Mouse (Mus musculus): ENCODE results near the gene Adgrd1. TPM values are rescaled to one million over a fixed set of nuclear protein-coding genes. Genes with fewer than 3 reads are reported as not detected.

Gene Adgrd1
- total and polyA plus RNA-seq, 2 experiments from 2014 or later = 0.22 to 1.0 TPM

GRCm38 (mm10) chr5:129093158-129093557 is 3.4 kb upstream of the Adgrd1 start:
- H3K36me3 ChIP-seq (ENCODE audit: insufficient read depth) = no peaks in the 10 kb centered on the region
- no peak for TF ChIP-seq CTCF (IDR thresholded peaks at IDR 0.05; ENCODE audit: low read depth)
- no peak overlapping the region for H3K4me3 ChIP-seq (ENCODE audit: low read depth, low read length)
- no peak for ATAC-seq
- no peak overlapping the region for H3K9ac ChIP-seq
- no peaks in the 10 kb centered on the region for H3K9me3 ChIP-seq (ENCODE audit: low read length)
- no peak for DNase-seq
- no peaks in the 10 kb centered on the region for H3K4me1 ChIP-seq (ENCODE audit: insufficient read depth)
- no peak overlapping the region for H3K4me2 ChIP-seq (ENCODE audit: low read depth)
- H3K27ac ChIP-seq (ENCODE audit: low read depth, low read length) = no peak overlapping the region
- no peaks in the 10 kb centered on the region for H3K27me3 ChIP-seq (ENCODE audit: insufficient read depth, low read length)
- 78% methylated on average over 4 of the region's 4 CpGs for WGBS

GRCm38 (mm10) chr5:129094236-129094635 is 2.3 kb upstream of the Adgrd1 start:
- Histone ChIP-seq H3K4me2 (ENCODE audit: low read depth) (no peak overlapping the region), H3K9me3 (ENCODE audit: low read length) (no peaks in the 10 kb centered on the region), H3K4me1 (ENCODE audit: insufficient read depth) (no peaks in the 10 kb centered on the region), H3K36me3 (ENCODE audit: insufficient read depth) (no peaks in the 10 kb centered on the region), H3K27me3 (ENCODE audit: insufficient read depth, low read length) (no peaks in the 10 kb centered on the region), H3K9ac (no peak overlapping the region), H3K4me3 (ENCODE audit: low read depth, low read length) (no peak overlapping the region), H3K27ac (ENCODE audit: low read depth, low read length) (no peak overlapping the region)
- ATAC-seq (no peak), DNase-seq (no peak)
- no peak for TF ChIP-seq CTCF (IDR thresholded peaks at IDR 0.05; ENCODE audit: low read depth)
- 75% methylated on average over 5 of the region's 5 CpGs for WGBS

GRCm38 (mm10) chr5:129104043-129104442 is 7.5 kb downstream of the Adgrd1 start:
- no peak for TF ChIP-seq CTCF (IDR thresholded peaks at IDR 0.05; ENCODE audit: low read depth)
- no peak overlapping the region for H3K27ac ChIP-seq (ENCODE audit: low read depth, low read length)
- ATAC-seq = no peak
- no peak for DNase-seq
- H3K27me3 ChIP-seq (ENCODE audit: insufficient read depth, low read length) = no peaks in the 10 kb centered on the region
- no peak overlapping the region for H3K4me3 ChIP-seq (ENCODE audit: low read depth, low read length)
- H3K9ac ChIP-seq = no peak overlapping the region
- H3K4me2 ChIP-seq (ENCODE audit: low read depth) = no peak overlapping the region
- WGBS = 49% methylated on average over 4 of the region's 4 CpGs
- no peaks in the 10 kb centered on the region for H3K9me3 ChIP-seq (ENCODE audit: low read length)
- no peaks in the 10 kb centered on the region for H3K36me3 ChIP-seq (ENCODE audit: insufficient read depth)
- no peaks in the 10 kb centered on the region for H3K4me1 ChIP-seq (ENCODE audit: insufficient read depth)

- H3K27ac ChIP-seq (ENCODE audit: low read depth, low read length) = no peak overlapping the region
- H3K9me3 ChIP-seq (ENCODE audit: low read length) = no peaks in the 10 kb centered on the region
- DNase-seq (no peak), ATAC-seq (no peak)
- no peak for TF ChIP-seq CTCF (IDR thresholded peaks at IDR 0.05; ENCODE audit: low read depth)
- H3K4me3 ChIP-seq (ENCODE audit: low read depth, low read length) = no peak overlapping the region
- no peaks in the 10 kb centered on the region for H3K27me3 ChIP-seq (ENCODE audit: insufficient read depth, low read length)
- no peaks in the 10 kb centered on the region for H3K4me1 ChIP-seq (ENCODE audit: insufficient read depth)
- H3K4me2 ChIP-seq (ENCODE audit: low read depth) = no peak overlapping the region
- H3K9ac ChIP-seq = no peak overlapping the region
- H3K36me3 ChIP-seq (ENCODE audit: insufficient read depth) = no peaks in the 10 kb centered on the region
- 58% methylated on average over 8 of the region's 8 CpGs for WGBS
Observed at GRCm38 (mm10) chr5:129111729-129112128, 15.2 kb downstream of the Adgrd1 start.

- Histone ChIP-seq H3K9me3 (ENCODE audit: low read length) (no peaks in the 10 kb centered on the region), H3K9ac (no peak overlapping the region), H3K27ac (ENCODE audit: low read depth, low read length) (no peak overlapping the region), H3K4me2 (ENCODE audit: low read depth) (no peak overlapping the region), H3K36me3 (ENCODE audit: insufficient read depth) (no peaks in the 10 kb centered on the region), H3K4me1 (ENCODE audit: insufficient read depth) (no peaks in the 10 kb centered on the region), H3K27me3 (ENCODE audit: insufficient read depth, low read length) (no peaks in the 10 kb centered on the region), H3K4me3 (ENCODE audit: low read depth, low read length) (no peak overlapping the region)
- no peak for TF ChIP-seq CTCF (IDR thresholded peaks at IDR 0.05; ENCODE audit: low read depth)
- peak; percentile 66 for DNase-seq
- peak; percentile 64 for ATAC-seq
- WGBS = 55% methylated on average over 13 of the region's 13 CpGs
Observed at GRCm38 (mm10) chr5:129113741-129114476, 17.4 kb downstream of the Adgrd1 start.

GRCm38 (mm10) chr5:129116299-129116698 is 19.7 kb downstream of the Adgrd1 start:
- Histone ChIP-seq H3K4me3 (ENCODE audit: low read depth, low read length) (no peak overlapping the region), H3K36me3 (ENCODE audit: insufficient read depth) (no peaks in the 10 kb centered on the region), H3K4me2 (ENCODE audit: low read depth) (no peak overlapping the region), H3K27me3 (ENCODE audit: insufficient read depth, low read length) (no peaks in the 10 kb centered on the region), H3K27ac (ENCODE audit: low read depth, low read length) (no peak overlapping the region), H3K4me1 (ENCODE audit: insufficient read depth) (no peaks in the 10 kb centered on the region), H3K9ac (no peak overlapping the region), H3K9me3 (ENCODE audit: low read length) (no peaks in the 10 kb centered on the region)
- ATAC-seq (no peak), DNase-seq (no peak)
- 82% methylated on average over 8 of the region's 8 CpGs for WGBS
- TF ChIP-seq CTCF (IDR thresholded peaks at IDR 0.05; ENCODE audit: low read depth) = no peak

GRCm38 (mm10) chr5:129117593-129118113 is 21.1 kb downstream of the Adgrd1 start:
- H3K27ac ChIP-seq (ENCODE audit: low read depth, low read length) = peak overlapping the region; percentile 50; the same call in 1 of the 2 replicates
- no peaks in the 10 kb centered on the region for H3K36me3 ChIP-seq (ENCODE audit: insufficient read depth)
- no peak for TF ChIP-seq CTCF (IDR thresholded peaks at IDR 0.05; ENCODE audit: low read depth)
- no peaks in the 10 kb centered on the region for H3K27me3 ChIP-seq (ENCODE audit: insufficient read depth, low read length)
- H3K4me2 ChIP-seq (ENCODE audit: low read depth) = no peak overlapping the region
- H3K9ac ChIP-seq = no peak overlapping the region
- peak; percentile 44 for DNase-seq
- ATAC-seq = peak; percentile 89
- WGBS = 27% methylated on average over 4 of the region's 4 CpGs
- no peaks in the 10 kb centered on the region for H3K4me1 ChIP-seq (ENCODE audit: insufficient read depth)
- no peaks in the 10 kb centered on the region for H3K9me3 ChIP-seq (ENCODE audit: low read length)
- H3K4me3 ChIP-seq (ENCODE audit: low read depth, low read length) = no peak overlapping the region

All from forebrain, postnatal 0 days (tissue).